Mouse (Mus musculus): ENCODE results near the gene Mettl9. TPM values are rescaled to one million over a fixed set of nuclear protein-coding genes. Genes with fewer than 3 reads are reported as not detected.

The Mettl9 gene
- total and polyA plus RNA-seq, 3 experiments = 33.4 to 80.4 (median 73.3) TPM

DNA sequence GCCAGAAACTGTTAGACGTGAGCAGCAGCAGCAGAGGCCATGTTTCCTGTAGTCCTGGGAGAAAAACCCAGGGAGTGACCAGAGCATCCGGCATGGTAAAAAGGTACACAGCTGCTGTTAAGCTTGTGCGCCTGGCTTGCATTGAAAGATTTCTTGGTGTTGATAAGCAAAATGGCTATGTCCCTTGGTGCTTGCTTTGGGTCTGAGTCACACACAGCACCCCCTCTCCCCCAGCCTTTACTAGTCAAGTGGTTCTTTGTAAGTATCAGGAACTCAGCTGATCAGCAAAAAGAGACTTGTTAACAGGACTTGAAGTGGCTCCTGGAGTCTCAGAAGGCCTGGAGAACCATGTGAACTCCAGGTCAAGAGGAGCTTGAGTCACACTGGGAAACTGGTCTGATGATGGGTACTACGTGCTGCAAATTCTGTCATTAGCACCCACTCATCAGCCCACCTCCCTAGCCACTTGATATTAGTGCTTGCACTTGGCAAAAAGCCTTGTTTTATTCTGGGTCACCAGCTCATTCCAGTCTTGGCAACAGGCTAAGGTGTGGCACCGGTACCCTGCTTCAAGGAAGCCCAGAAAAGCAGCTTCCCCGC lies 40.7 kb downstream of the Mettl9 start:
- Histone ChIP-seq H3K9me3 (replicated peaks; ENCODE audit: insufficient read depth, low read length) (no peaks in the 10 kb centered on the region), H3K9ac (ENCODE audit: control insufficient read depth, low read depth, low read length, poor library complexity, severe bottlenecking) (no peak overlapping the region), H3K27ac (ENCODE audit: control insufficient read depth, low read depth, low read length) (no peak overlapping the region), H3K36me3 (ENCODE audit: control insufficient read depth in 1 of 2, insufficient read depth in 2 of 2, low read length in 2 of 2) (peaks cover 0 to 8% of the 10 kb centered on the region in 2 experiments; a peak in 2 of 4 replicates), H3K27me3 (ENCODE audit: control insufficient read depth in 1 of 2, insufficient read depth in 2 of 2, low read length in 2 of 2) (no peaks in the 10 kb centered on the region), H3K4me1 (ENCODE audit: control insufficient read depth in 1 of 2, insufficient read depth in 2 of 2, low read length in 2 of 2) (no peaks in the 10 kb centered on the region), H3K79me2 (ENCODE audit: control insufficient read depth, insufficient read depth, low read length, poor library complexity) (no peaks in the 10 kb centered on the region), H3K4me3 (ENCODE audit: control insufficient read depth in 1 of 2, insufficient read depth in 1 of 2, low read depth in 2 of 2, low read length in 2 of 2) (no peak overlapping the region)
- no peak for DNase-seq (ENCODE audit: low read depth, low spot score)
- TF ChIP-seq MAX (IDR thresholded peaks at IDR 0.05; ENCODE audit: low read length) = no peak
- TF ChIP-seq NELFE (IDR thresholded peaks at IDR 0.05; ENCODE audit: low read depth, low read length) = no peak
- TF ChIP-seq POLR2AphosphoS5 (IDR thresholded peaks at IDR 0.05; ENCODE audit: borderline replicate concordance, low read depth, low read length) = no peak
- no peak for TF ChIP-seq POLR2A (IDR thresholded peaks at IDR 0.05; ENCODE audit: control insufficient read depth in 1 of 2, insufficient read depth in 1 of 2, low read depth in 1 of 2, low read length in 2 of 2, poor library complexity in 1 of 2)
- TF ChIP-seq SMC3 (IDR thresholded peaks at IDR 0.05; ENCODE audit: low read depth, low read length) = no peak
- TF ChIP-seq MYB (IDR thresholded peaks at IDR 0.05; ENCODE audit: low read depth, low read length) = no peak
- TF ChIP-seq ZMIZ1 (IDR thresholded peaks at IDR 0.05; ENCODE audit: low read depth, low read length) = no peak
- no peak for TF ChIP-seq JUND (IDR thresholded peaks at IDR 0.05; ENCODE audit: low read depth, low read length)
- no peak for TF ChIP-seq ZKSCAN1 (IDR thresholded peaks at IDR 0.05; ENCODE audit: low read depth, low read length)
- no peak for TF ChIP-seq ZC3H11A (IDR thresholded peaks at IDR 0.05; ENCODE audit: low read depth, low read length)
- TF ChIP-seq RAD21 (IDR thresholded peaks at IDR 0.05; ENCODE audit: low read depth, low read length) = no peak
- TF ChIP-seq CHD1 (IDR thresholded peaks at IDR 0.05; ENCODE audit: low read depth, low read length) = no peak
- no peak for TF ChIP-seq POLR2AphosphoS2 (IDR thresholded peaks at IDR 0.05; ENCODE audit: low read length)

DNA sequence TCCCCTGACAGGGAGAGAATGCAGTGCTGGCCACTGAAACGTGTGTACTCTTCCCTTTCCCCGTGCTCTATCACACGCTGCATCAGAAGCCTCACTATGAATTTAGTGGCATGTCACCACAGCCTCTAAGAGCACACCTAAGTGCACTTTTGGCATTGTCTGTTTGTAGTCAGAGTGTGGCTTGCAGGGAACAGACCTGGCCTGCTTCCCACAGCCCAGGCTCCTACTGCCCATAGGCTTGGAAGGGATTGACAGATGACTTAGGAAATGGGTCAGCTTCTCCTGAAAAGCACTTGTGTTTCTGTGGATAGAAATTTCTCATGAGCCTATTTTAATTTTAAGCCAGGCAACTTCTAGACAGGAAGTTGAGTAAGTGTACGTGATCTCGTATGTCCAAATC lies 41.2 kb downstream of the Mettl9 start:
- peaks cover 0 to 6% of the 10 kb centered on the region in 2 experiments; a peak in 2 of 4 replicates for H3K36me3 ChIP-seq (ENCODE audit: control insufficient read depth in 1 of 2, insufficient read depth in 2 of 2, low read length in 2 of 2)
- H3K9me3 ChIP-seq (replicated peaks; ENCODE audit: insufficient read depth, low read length) = no peaks in the 10 kb centered on the region
- no peaks in the 10 kb centered on the region for H3K79me2 ChIP-seq (ENCODE audit: control insufficient read depth, insufficient read depth, low read length, poor library complexity)
- TF ChIP-seq ZNF384 (IDR thresholded peaks at IDR 0.05; ENCODE audit: low read depth, low read length) (no peak), MAX (IDR thresholded peaks at IDR 0.05; ENCODE audit: low read length) (no peak), ZC3H11A (IDR thresholded peaks at IDR 0.05; ENCODE audit: low read depth, low read length) (no peak), ETS1 (IDR thresholded peaks at IDR 0.05; ENCODE audit: low read depth, low read length) (no peak), TCF12 (IDR thresholded peaks at IDR 0.05; ENCODE audit: low read depth, low read length) (no peak), ELF1 (IDR thresholded peaks at IDR 0.05; ENCODE audit: low read depth, low read length) (no peak), E2F4 (IDR thresholded peaks at IDR 0.05; ENCODE audit: borderline replicate concordance, low read depth, low read length) (no peak), RCOR1 (IDR thresholded peaks at IDR 0.05; ENCODE audit: low read depth, low read length) (no peak), POLR2AphosphoS5 (IDR thresholded peaks at IDR 0.05; ENCODE audit: borderline replicate concordance, low read depth, low read length) (no peak), POLR2A (IDR thresholded peaks at IDR 0.05; ENCODE audit: control insufficient read depth in 1 of 2, insufficient read depth in 1 of 2, low read depth in 1 of 2, low read length in 2 of 2, poor library complexity in 1 of 2) (no peak)
- H3K27me3 ChIP-seq (ENCODE audit: control insufficient read depth in 1 of 2, insufficient read depth in 2 of 2, low read length in 2 of 2) = no peaks in the 10 kb centered on the region
- H3K4me3 ChIP-seq (ENCODE audit: control insufficient read depth in 1 of 2, insufficient read depth in 1 of 2, low read depth in 2 of 2, low read length in 2 of 2) = no peak overlapping the region
- no peak overlapping the region for H3K9ac ChIP-seq (ENCODE audit: control insufficient read depth, low read depth, low read length, poor library complexity, severe bottlenecking)
- no peaks in the 10 kb centered on the region for H3K4me1 ChIP-seq (ENCODE audit: control insufficient read depth in 1 of 2, insufficient read depth in 2 of 2, low read length in 2 of 2)
- DNase-seq (ENCODE audit: low read depth, low spot score) = no peak
- no peak overlapping the region for H3K27ac ChIP-seq (ENCODE audit: control insufficient read depth, low read depth, low read length)

Data from MEL (cell line).